Mouse (Mus musculus) liver, postnatal 0 days (tissue): ENCODE measurements around the gene Ccser1. TPM values are rescaled to one million over a fixed set of nuclear protein-coding genes. Genes with fewer than 3 reads are reported as not detected.
A peak's percentile ranks its signal among the peaks of the same experiment; 100 is the strongest.

ENCODE experiments used
- ATAC-seq: fragments of 200-750 bp; cut with Nextera tagmentation; 2 replicates; pipeline ENCODE4 v1.8.0; 2017; ENCODE audit warnings: mild to moderate bottlenecking, moderate library complexity
- DNase-seq: peaks from one replicate; pipeline ENCODE4 v3.0.0-alpha.2; 2016
- H3K27ac ChIP-seq: fragments of 300-500 bp; sonication (generic); 2 replicates; pipeline ENCODE4 v1.5.1; 2014; ENCODE audit warnings: antibody characterized with exemption, moderate library complexity, mild to moderate bottlenecking, low read depth
- H3K27me3 ChIP-seq: fragments of 300-500 bp; sonication (generic); 2 replicates; pipeline ENCODE4 v1.6.1; 2014; ENCODE audit warnings: low read length, control low read depth, mixed read lengths; ENCODE audit not compliant: insufficient read depth
- H3K36me3 ChIP-seq: fragments of 300-500 bp; sonication (generic); replicated peaks from 2 replicates; pipeline ENCODE4 v1.6.1; 2014; ENCODE audit warnings: mild to moderate bottlenecking, control low read depth, low read length, moderate library complexity, mixed read lengths; ENCODE audit not compliant: insufficient read depth
- H3K4me1 ChIP-seq: fragments of 300-500 bp; sonication (generic); 2 replicates; pipeline ENCODE4 v1.6.1; 2014; ENCODE audit warnings: antibody characterized with exemption, mild to moderate bottlenecking, control low read depth; ENCODE audit not compliant: insufficient read depth
- H3K4me2 ChIP-seq: fragments of 300-500 bp; sonication (generic); 2 replicates; pipeline ENCODE4 v1.6.1; 2014; ENCODE audit warnings: low read depth, mild to moderate bottlenecking, low read length, moderate library complexity, mixed read lengths
- H3K4me3 ChIP-seq: fragments of 300-500 bp; sonication (generic); 2 replicates; pipeline ENCODE4 v1.5.1; 2014; ENCODE audit warnings: low read depth, low read length
- H3K9ac ChIP-seq: fragments of 300-500 bp; sonication (generic); replicated peaks from 2 replicates; pipeline ENCODE4 v1.6.1; 2014; ENCODE audit warnings: mild to moderate bottlenecking, moderate library complexity
- H3K9me3 ChIP-seq: fragments of 300-500 bp; sonication (generic); 2 replicates; pipeline ENCODE4 v1.6.1; 2016; ENCODE audit warnings: mild to moderate bottlenecking, control low read depth, low read length, mixed read lengths
- CTCF ChIP-seq: sonication (generic); IDR thresholded peaks from 2 replicates; pipeline ENCODE4 v1.5.1; 2016; ENCODE audit warnings: antibody characterized with exemption, low read depth
- EP300 ChIP-seq: IDR thresholded peaks from 2 replicates; pipeline ENCODE4 v1.6.1; 2016; ENCODE audit warnings: antibody characterized with exemption, low read depth, mild to moderate bottlenecking
- WGBS: fragments of 180-500 bp; shearing (Covaris S2); extraction: QIAGEN DNeasy Blood & Tissue Kit; methylation state at CpG from one replicate; pipeline ENCODE4 v1.1.7; 2014; ENCODE audit not compliant: insufficient replicate concordance; 5-methylcytosine and 5-hydroxymethylcytosine counted together
- polyA plus RNA-seq: library from polyadenylated mRNA; unstranded; fragments of >200 nt; fragmentation: Nextera tagmentation; extraction: Ambion mirVana; gene quantifications from 2 replicates; pipeline ENCODE4 v1.2.1, GENCODE M21; 2015

Ccser1 gene
- polyA plus RNA-seq, 1 experiment from 2014 or later = 0.18 TPM

DNA sequence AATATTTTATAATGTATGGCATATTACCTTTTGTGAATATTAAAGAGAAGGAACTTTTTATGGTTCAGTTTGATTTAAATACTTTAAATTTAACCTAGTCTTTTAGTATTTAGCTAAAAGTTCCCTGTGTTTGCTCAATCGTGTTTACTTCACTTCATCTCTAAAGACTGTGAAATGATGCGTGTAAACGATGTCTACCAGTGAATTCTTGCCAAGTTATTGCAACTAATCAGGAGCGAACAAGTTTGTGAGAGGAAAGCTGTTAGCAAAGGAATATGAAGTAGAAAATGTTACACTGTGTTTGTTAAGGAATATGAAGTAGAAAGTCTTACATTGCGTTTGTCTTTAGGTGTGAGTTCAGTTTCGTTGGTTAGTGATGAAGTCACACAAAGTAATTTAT is 142.2 kb downstream of the Ccser1 start:
- TF ChIP-seq CTCF (no peak), EP300 (no peak)
- DNase-seq (no peak), ATAC-seq (no peak)
- Histone ChIP-seq H3K27me3 (no peaks in the 10 kb centered on the region), H3K4me3 (no peak overlapping the region), H3K27ac (no peak overlapping the region), H3K9me3 (no peaks in the 10 kb centered on the region), H3K9ac (no peak overlapping the region), H3K36me3 (no peaks in the 10 kb centered on the region), H3K4me2 (no peak overlapping the region), H3K4me1 (no peaks in the 10 kb centered on the region)
- 75% methylated on average over 6 of the region's 6 CpGs for WGBS

DNA sequence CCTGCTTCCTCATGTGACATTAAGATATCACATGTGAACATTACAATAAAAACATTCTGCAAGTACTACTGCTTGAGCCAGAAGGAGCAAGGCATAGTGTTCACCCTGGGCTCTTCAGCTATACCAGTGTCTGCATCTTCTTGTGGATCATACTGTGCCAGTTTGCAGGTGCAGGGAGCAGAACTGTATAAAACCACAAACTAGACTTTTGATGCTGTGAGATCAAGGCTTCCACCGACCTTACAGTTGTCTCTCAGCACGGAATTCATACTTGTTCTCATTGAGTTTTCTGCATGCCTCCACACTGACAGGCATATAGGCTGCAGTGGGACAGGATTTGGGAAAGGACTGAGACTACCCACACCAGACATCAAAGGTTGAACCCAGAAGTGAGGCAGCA is 146.0 kb downstream of the Ccser1 start:
- Histone ChIP-seq H3K4me3 (no peak overlapping the region), H3K4me2 (no peak overlapping the region), H3K27me3 (no peaks in the 10 kb centered on the region), H3K27ac (no peak overlapping the region), H3K36me3 (no peaks in the 10 kb centered on the region), H3K9me3 (no peaks in the 10 kb centered on the region), H3K4me1 (no peaks in the 10 kb centered on the region), H3K9ac (no peak overlapping the region)
- ATAC-seq (no peak), DNase-seq (no peak)
- TF ChIP-seq EP300 (no peak), CTCF (no peak)
- 78% methylated on average over 2 of the region's 2 CpGs for WGBS

DNA sequence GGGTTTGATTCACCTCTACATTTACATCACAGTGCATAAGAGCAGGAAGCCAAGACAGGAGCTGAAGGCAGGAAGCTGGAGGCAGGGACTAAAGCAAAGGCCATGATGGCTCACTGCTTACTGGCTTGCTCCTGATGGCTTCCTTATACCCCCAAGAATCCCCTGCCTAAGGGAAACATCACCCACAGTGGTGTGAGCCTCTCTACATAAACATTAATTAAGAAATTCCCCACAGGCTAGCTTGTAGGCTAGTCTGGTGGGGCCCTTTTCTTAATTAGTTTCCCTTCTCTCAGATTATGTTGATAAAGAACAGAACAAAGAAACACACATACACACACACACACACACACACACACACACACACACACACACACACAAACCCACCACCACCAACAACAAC is 148.9 kb downstream of the Ccser1 start:
- no peak overlapping the region for H3K27ac ChIP-seq
- DNase-seq (no peak), ATAC-seq (no peak)
- no peak overlapping the region for H3K4me3 ChIP-seq
- no peaks in the 10 kb centered on the region for H3K27me3 ChIP-seq
- H3K9ac ChIP-seq = no peak overlapping the region
- no peaks in the 10 kb centered on the region for H3K36me3 ChIP-seq
- no peaks in the 10 kb centered on the region for H3K9me3 ChIP-seq
- H3K4me1 ChIP-seq = no peaks in the 10 kb centered on the region
- no peak for TF ChIP-seq EP300
- no peak for TF ChIP-seq CTCF
- no peak overlapping the region for H3K4me2 ChIP-seq

GRCm38 (mm10) chr6:61329593-61330540 is 149.7 kb downstream of the Ccser1 start:
- no peak for TF ChIP-seq EP300
- Histone ChIP-seq H3K36me3 (no peaks in the 10 kb centered on the region), H3K4me1 (no peaks in the 10 kb centered on the region), H3K9me3 (no peaks in the 10 kb centered on the region), H3K4me3 (no peak overlapping the region), H3K9ac (no peak overlapping the region), H3K27ac (no peak overlapping the region), H3K27me3 (no peaks in the 10 kb centered on the region), H3K4me2 (no peak overlapping the region)
- ATAC-seq (no peak), DNase-seq (no peak)
- WGBS = 72% methylated on average over 15 of the region's 15 CpGs

GRCm38 (mm10) chr6:61334466-61334865 is 154.3 kb downstream of the Ccser1 start:
- Histone ChIP-seq H3K9ac (no peak overlapping the region), H3K36me3 (no peaks in the 10 kb centered on the region), H3K4me1 (no peaks in the 10 kb centered on the region), H3K4me2 (no peak overlapping the region), H3K27ac (no peak overlapping the region), H3K27me3 (no peaks in the 10 kb centered on the region), H3K4me3 (no peak overlapping the region), H3K9me3 (no peaks in the 10 kb centered on the region)
- DNase-seq = no peak
- 88% methylated on average over 1 of the region's 1 CpGs for WGBS
- TF ChIP-seq CTCF (no peak), EP300 (no peak)
- ATAC-seq = no peak

DNA sequence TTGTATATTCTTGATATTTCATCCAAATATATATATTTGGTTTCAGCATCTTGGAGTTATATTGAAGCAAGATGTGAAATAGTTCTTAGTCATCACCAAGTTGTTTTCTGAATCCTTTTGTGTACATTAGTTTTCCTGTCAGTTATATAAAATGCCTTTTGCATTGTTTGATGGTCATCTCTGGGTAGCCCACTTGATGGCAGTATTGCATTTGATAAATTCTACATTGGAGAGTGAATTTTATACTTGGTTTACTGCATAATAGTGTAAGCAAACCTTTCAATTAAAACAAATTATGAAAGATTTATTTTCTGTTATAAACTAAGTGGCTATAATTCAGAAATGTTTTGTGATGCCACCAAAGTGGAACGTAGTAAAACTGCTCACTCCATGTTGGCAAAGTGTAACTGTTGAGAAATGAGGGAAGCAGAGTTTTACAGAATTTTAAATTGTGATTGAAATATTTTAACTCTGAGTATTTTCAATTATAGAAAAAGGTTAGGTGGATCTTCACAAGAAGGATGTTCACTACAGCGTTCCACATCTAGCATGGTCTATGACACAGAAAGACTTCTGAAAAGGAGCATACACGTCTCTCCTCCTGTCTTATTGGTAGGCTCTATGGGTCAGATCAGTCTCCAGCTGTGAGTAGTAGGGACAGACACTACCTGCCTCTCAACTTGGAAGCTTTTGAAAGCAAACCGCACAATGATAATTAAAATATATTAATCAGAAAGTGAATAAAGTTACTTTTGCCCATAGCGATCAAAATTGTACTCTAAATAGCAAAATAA is 167.1 kb downstream of the Ccser1 start:
- Histone ChIP-seq H3K36me3 (no peaks in the 10 kb centered on the region), H3K9ac (no peak overlapping the region), H3K9me3 (no peaks in the 10 kb centered on the region), H3K4me1 (no peaks in the 10 kb centered on the region), H3K27ac (no peak overlapping the region), H3K4me2 (no peak overlapping the region), H3K27me3 (no peaks in the 10 kb centered on the region), H3K4me3 (no peak overlapping the region)
- TF ChIP-seq EP300 = no peak
- peak; percentile 32; the same call in 1 of the 2 replicates for TF ChIP-seq CTCF
- ATAC-seq (no peak), DNase-seq (no peak)
- 81% methylated on average over 5 of the region's 5 CpGs for WGBS
